Mouse (Mus musculus) heart, postnatal 0 days (tissue): ENCODE results near the gene Hc.

Experiments
- CTCF ChIP-seq: IDR thresholded peaks from 2 replicates; pipeline ENCODE4 v1.5.1; 2016; ENCODE audit warnings: antibody characterized with exemption, control low read depth, low read depth
- EP300 ChIP-seq: IDR thresholded peaks from 2 replicates; pipeline ENCODE4 v1.6.1; 2016; ENCODE audit warnings: antibody characterized with exemption, low read depth

GRCm38 (mm10) chr2:35021806-35022205, 39.4 kb downstream of the Hc start:
- TF ChIP-seq CTCF (no peak), EP300 (no peak)
